Mouse (Mus musculus) mouse trophoblast stem cell (cell line): ENCODE results near the gene 1700093K21Rik.
"Not testable (repeated sequence)": the region's sequence is repeated elsewhere in the genome, so short reads cannot be mapped to it uniquely, and the experiment has no call there.

ENCODE experiments used
- in situ Hi-C, 2 experiments: fragments of 300-500 bp; cut with MseI, MboI; formaldehyde crosslinking; loops; 2 replicates in 1 of 2; 3 replicates in 1 of 2; pipeline ENCODE4 v1.15.1; 2025

1700093K21Rik gene

GRCm38 (mm10) chr11:23520473-23521205 is at the start of gene 1700093K21Rik:
Gene 1700093K21Rik, minus strand, starts transcription at chr11:23521155.
- in situ Hi-C loops = no loop called here

- in situ Hi-C loops = no loop called here
These were observed 49.2 kb upstream of the 1700093K21Rik start for GRCm38 (mm10) chr11:23570130-23570529.

DNA sequence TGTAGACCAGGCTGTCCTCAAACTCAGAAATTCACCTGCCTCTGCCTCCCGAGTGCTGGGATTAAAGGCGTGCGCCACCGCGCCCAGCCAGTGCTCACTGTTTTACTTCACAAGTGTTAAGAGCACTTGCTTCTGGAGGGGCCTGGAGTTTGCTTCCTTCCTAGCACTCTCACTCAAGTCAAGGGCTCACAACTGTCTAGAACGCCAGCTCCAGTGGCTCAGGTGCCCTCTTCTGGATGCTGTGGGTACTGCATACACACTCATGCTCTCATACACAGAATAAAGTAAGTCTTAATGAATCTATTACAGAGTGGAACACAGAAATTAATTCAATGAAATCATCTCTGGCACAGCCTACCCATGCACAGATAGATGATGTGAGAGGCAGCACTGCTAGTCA is 44.8 kb upstream of the 1700093K21Rik start:
- in situ Hi-C loops = no loop called here

DNA sequence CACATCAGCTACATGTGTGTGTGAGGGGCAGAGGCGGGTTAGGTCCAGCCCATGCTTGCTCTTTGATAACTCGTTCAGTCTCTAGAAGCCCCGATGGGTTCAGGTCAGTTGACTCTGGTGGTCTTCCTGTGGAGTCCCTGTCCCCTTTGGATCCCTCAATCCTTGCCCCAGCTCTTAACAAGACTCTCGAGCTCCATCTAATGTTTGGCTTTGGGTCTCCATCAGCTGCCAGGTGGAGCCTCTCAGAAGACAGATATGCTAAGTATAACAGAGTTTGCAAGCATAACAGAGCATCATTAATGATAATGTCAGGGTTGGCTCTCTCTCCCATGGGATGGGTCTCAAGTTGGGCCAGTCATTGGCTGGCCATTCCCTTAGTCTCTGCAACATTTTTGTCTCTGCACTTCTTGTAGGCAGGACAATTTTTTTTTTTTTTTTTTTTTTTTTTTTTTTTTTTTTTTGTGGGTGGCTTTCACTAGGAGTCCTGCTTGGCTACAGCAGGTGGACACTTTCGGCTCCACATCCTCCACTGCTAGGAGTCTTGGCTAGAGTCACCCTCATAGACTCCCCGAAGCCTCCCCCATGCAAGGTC is 36.2 kb upstream of the 1700093K21Rik start:
- in situ Hi-C loops = no loop called here

DNA sequence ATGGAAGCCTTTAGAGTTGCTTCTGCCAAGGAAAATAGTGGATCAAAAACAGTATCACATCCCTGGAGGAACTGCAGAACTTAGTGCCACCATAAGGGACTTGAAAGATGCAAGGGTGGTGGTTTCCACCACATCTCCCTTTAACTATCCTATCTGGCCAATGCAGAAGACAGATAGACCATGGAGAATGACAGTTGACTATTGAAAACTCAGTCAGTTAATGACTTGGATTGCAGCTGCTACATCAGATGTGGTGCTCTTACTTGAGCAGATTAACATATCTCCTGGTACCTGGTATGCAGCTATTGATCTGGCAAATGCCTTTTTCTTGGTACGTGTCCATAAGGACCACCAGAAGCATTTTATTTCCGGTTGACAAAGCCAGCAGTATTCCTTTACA is 16.5 kb upstream of the 1700093K21Rik start:
- in situ Hi-C loops = no loop called here

DNA sequence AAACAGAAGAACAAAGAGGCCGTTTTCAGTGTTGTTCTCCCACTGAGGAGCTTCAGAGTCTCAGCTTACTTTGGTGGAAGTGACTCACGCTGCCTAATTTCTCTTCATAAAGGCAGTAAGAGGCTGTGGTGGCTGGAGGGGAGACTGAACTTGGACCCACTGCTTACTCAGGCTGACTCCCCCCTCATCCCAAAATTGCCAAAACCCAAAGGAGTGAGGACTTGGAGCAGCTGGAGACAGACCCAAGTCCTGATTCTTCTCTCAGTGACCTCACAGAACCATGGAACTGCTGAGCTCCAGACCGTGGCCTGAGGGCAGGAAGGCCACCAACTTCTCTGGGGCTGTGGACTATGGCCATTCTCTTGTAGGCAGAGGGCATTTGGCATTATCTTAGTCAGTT is 2.0 kb downstream of the 1700093K21Rik start:
- in situ Hi-C loops = no loop called here

DNA sequence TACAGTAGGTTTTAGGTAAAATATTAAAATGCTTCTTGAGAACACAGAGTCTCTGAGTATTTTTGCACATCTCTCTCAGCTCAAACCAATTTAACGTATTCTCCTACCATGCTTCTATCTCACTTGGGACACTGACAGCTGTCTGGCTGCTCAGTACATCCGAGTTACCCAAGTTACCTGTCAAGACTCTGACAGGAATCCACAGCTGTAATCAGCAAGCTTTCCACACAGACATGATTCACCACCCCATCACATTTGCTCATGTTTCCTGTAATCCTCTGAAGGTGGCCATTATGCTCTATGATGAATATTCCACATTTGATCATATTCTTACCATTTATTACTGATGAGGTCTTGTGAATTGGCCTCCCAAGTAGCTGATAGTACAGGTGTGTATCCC is 5.6 kb downstream of the 1700093K21Rik start:
- in situ Hi-C loops = no loop called here

DNA sequence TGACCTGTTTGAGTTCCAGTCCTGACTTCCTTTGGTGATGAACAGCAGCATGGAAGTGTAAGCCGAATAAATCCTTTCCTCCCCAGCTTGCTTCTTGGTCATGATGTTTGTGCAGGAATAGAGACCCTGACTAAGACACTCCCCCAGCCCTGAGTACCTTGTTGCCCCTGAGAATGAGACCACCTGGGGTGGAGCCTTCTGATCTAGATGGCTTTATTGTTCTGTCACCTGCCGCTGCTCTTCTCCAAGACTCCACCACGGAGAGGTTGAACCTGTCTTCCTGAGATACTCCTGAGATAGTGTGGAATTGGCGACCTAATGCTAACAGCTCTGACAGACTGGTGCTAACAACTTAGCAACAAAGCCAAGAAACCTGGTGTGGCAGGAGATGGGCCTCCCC is 6.2 kb downstream of the 1700093K21Rik start:
- in situ Hi-C loops = not testable (repeated sequence)

DNA sequence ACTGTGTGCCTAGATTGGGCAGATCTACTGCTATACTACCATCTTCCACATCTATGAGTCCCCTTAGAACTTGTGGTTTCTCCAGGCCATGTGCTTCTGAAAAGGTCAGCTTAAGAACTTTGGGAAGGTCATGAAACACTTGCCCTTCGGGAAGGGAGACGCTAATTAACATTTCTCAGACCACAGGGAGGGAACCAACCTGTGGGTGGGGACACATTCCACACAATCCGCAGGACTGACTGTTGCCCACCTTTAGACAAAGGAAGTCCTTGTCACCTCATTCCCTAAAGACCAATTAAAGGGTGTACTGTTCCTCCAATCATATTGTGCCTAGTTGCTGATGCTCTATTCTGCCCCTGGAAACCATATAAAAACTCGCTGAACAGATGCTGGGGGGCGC is 16.2 kb downstream of the 1700093K21Rik start:
- in situ Hi-C loops = not testable (repeated sequence)

GRCm38 (mm10) chr11:23498609-23499008 is 22.3 kb downstream of the 1700093K21Rik start:
- in situ Hi-C loops = no loop called here

DNA sequence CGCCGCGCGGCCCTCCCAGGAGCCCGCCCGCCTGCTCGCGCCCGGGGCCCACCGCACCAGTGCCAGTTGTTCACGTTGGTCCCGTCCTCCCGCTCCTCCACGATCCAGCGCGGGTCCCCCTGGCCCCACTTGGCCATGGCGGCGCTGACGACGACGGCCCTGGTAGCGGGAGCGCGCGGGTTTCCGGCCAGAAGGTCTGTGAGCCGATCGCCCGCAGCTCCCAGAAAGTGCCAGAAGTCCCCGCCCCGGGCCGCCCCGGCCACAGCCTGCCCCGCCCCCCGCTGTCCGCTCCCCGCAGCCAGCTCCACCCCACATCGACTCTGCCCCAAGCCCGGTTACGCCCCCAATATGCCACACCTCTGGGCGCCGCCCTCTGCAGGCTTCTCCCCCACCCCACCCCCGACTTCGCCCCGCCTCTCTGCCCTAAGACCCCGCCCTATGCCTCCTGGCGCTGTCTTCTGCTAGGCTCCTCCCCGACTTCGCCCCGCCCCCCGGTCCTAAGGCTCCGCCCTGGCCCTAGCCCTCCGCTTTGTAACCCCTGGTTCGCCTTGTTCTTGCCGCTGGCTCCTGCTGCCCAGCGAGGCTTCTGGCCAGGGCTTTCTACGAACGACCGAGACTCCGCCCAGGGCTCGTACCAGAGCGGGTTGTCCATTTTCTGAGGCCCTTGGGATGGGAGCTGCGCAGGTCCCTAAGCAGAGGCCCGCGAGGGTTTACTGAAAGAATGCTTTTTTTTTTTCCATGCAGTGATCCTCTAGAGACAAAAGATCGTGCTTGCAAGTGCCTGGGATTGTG is 23.0 kb downstream of the 1700093K21Rik start, which contains the start of gene Ahsa2:
Gene Ahsa2 (minus strand): TSS at position 313 of the 792 bp plus-strand sequence.
- in situ Hi-C loops = no loop called here

DNA sequence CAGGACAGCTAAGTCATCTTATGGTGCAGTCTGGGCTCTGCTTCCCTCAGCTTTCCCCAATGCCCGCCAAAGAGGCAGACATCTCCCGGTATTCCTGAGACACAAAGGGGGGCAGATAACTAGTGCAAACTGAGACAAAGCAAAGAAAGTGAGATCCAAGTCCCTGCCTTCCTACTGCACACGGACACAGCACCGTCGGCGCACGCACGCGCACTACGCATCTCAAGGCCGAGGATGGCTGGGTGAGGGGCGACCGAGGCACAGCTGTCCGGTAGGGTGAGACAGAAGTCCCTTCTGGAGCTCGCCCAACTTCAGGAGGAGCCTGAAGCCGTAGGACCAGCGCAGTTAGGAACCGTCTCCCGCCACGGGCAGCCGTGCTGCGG is 23.6 kb downstream of the 1700093K21Rik start:
- in situ Hi-C loops = no loop called here

DNA sequence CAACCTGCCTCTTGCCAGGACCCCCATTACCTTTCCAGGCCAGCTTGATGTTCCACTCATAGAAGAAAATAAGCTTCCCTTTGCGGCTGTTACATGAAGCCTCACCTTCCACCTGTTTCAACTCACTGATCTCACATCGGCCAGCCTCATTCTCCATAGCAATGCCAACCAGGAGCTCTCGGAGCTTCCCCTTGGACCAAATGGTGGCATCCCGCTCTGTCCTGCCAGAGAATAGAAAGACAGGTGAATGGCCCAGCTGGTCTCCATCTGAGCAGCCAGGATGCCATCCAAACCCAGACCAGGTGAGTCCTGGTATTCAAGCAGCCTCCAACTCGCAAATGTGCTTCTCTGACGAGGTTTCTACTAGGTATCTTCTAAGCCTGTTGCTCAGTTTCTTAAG is 24.3 kb downstream of the 1700093K21Rik start:
- in situ Hi-C loops = no loop called here

- in situ Hi-C loops = no loop called here
These were observed 25.7 kb downstream of the 1700093K21Rik start for GRCm38 (mm10) chr11:23495231-23495630.

DNA sequence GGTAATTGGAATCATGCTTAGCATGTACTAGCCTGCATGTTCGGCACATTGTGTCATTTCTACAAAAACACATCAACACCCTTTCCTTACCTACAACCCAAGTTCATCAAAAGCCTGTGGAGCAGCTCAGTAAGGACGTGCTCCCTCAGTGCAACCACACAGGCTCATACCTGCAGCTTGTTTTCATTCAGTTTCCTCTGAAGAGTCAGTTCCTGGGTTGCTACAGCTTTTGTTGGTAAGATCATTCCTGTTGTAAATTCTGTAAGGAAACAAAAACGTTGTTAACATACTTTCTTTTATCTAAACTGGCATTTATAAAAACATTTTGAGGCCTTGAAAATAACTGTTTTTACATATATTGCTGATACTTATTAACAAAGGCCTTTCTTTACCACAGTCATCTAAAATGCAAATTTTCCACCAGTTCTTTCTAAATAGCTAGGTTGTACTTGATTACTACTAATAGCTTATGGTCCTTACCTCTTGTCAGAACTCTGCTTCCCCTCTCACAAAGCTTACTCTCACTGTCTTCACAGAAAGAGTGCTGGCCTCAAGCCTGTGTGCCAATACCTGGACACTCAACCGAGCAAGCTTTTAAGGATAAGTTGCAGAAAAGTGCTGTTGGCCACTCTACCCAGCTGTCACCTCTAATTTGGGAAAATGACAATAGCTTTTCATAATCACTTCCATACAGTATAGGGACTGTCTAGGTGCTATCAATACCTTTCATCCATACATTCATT is 28.7 kb downstream of the 1700093K21Rik start:
- in situ Hi-C loops = no loop called here

DNA sequence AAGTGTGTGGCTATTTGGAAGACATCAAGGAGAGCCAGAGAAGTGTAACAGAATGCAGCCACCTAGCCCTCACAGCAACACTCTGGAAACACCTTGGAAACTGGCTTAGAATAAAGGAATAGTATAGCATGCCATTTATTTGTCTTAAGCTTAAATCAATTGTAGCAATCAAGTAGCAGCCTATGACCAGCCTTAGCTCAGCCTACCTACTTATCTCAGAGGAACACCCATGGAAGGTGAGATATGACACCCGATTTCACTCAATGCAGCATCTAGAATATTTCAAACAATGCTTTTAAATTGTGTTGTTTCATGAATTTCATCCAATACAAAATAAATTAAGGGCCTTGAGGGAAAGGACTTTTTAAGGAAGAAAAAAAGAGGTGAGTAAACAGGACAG is 31.0 kb downstream of the 1700093K21Rik start:
- in situ Hi-C loops = no loop called here
